Mouse (Mus musculus) spleen, adult 2 months (tissue): ENCODE measurements around the gene M1ap. TPM values are rescaled to one million over a fixed set of nuclear protein-coding genes. Genes with fewer than 3 reads are reported as not detected.

Experiments used
- DNase-seq, 2 experiments: peaks; one replicate each; pipeline versions ENCODE4 v3.0.0 to v3.0.0-alpha.2; 2012 to 2021; ENCODE audit warnings: low spot score in 2 of 2, low read depth in 1 of 2
- H3K27ac ChIP-seq: fragments of 200-500 bp; 2 replicates; pipeline ENCODE4 v1.5.1; 2012; ENCODE audit warnings: low read length, inconsistent platforms; ENCODE audit not compliant: insufficient read depth
- H3K27me3 ChIP-seq: fragments of 200-500 bp; 2 replicates; pipeline ENCODE4 v1.6.1; 2012; ENCODE audit warnings: mild to moderate bottlenecking, moderate library complexity, low read length, inconsistent platforms; ENCODE audit not compliant: control insufficient read depth, insufficient read depth
- H3K36me3 ChIP-seq: fragments of 200-500 bp; 2 replicates; pipeline ENCODE4 v1.6.1; 2012; ENCODE audit warnings: mild to moderate bottlenecking, low read length, inconsistent platforms; ENCODE audit not compliant: control insufficient read depth, insufficient read depth
- H3K4me1 ChIP-seq: fragments of 200-500 bp; 2 replicates; pipeline ENCODE4 v1.6.1; 2011; ENCODE audit warnings: inconsistent platforms; ENCODE audit not compliant: control insufficient read depth, insufficient read depth, insufficient read length
- H3K4me3 ChIP-seq: fragments of 200-500 bp; 2 replicates; pipeline ENCODE4 v1.5.1; 2011; ENCODE audit warnings: mild to moderate bottlenecking, inconsistent platforms; ENCODE audit not compliant: insufficient read depth, insufficient read length; ENCODE audit errors: extremely low read depth
- CTCF ChIP-seq: fragments of 200-500 bp; IDR thresholded peaks from 2 replicates; pipeline ENCODE4 v1.5.1; 2011; ENCODE audit warnings: mild to moderate bottlenecking, inconsistent platforms; ENCODE audit not compliant: insufficient read depth, insufficient read length, insufficient replicate concordance; ENCODE audit errors: extremely low read depth
- POLR2A ChIP-seq: fragments of 200-500 bp; IDR thresholded peaks from 2 replicates; pipeline ENCODE4 v1.6.1; 2011; ENCODE audit warnings: low read depth, low read length, inconsistent platforms
- WGBS: fragments of 180-500 bp; shearing (Covaris S2); methylation state at CpG from one replicate; pipeline ENCODE4 v1.1.7; 2018; 5-methylcytosine and 5-hydroxymethylcytosine counted together
- polyA plus RNA-seq: library from polyadenylated mRNA; depleted of rRNA; stranded (reverse); fragments of >200 nt; gene quantifications from 2 replicates; pipeline ENCODE4 v1.2.3, GENCODE M21; 2012

The M1ap gene
- polyA plus RNA-seq, 1 experiment, result 2.6 TPM

DNA sequence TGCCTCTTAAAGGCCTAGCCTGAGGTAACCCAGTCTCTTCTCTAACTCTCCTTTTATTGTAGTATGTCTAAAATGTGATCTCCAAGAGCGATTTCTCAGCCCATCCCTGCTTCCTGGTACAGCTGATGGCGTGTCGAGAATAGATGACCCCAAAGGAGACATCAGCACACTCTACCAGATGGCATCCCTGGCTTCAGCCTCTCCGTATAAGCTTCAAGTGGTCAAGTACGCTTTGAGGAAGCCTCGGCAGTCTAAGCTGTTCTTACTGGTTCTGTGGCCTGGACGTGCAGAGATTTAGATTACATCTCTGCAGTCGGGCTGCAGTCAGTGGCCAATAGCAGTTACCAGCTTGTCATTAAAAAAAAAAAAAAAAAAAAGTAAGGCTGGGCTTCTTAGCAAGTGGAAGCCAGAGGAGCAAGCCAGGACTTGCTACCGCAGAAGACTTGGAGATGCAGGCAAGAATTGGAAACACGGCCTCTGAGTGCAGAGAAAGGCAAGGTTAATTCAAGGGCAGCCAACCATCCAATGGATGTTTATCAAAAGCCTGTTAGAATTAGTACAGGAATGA is 58.8 kb downstream of the M1ap start:
- no peak for DNase-seq
- no peak overlapping the region for H3K4me3 ChIP-seq
- TF ChIP-seq CTCF (no peak), POLR2A (no peak)
- H3K36me3 ChIP-seq, result no peaks in the 10 kb centered on the region
- WGBS, result 75% methylated on average over 10 of the region's 10 CpGs
- peak overlapping the region; percentile 66; the same call in 1 of the 2 replicates for H3K27ac ChIP-seq
- H3K4me1 ChIP-seq, result peaks cover 26% of the 10 kb centered on the region
- no peaks in the 10 kb centered on the region for H3K27me3 ChIP-seq

GRCm38 (mm10) chr6:83006114-83006513 is 59.4 kb downstream of the M1ap start:
- WGBS, result 23% methylated on average over 6 of the region's 6 CpGs
- H3K27ac ChIP-seq, result 0 out of 2 replicates have a peak overlapping the region, but pooled peaks have one; percentile 25
- H3K36me3 ChIP-seq, result no peaks in the 10 kb centered on the region
- TF ChIP-seq POLR2A, result no peak
- TF ChIP-seq CTCF, result no peak
- H3K4me1 ChIP-seq, result peaks cover 26% of the 10 kb centered on the region
- H3K4me3 ChIP-seq, result no peak overlapping the region
- no peaks in the 10 kb centered on the region for H3K27me3 ChIP-seq
- DNase-seq, result no peak

DNA sequence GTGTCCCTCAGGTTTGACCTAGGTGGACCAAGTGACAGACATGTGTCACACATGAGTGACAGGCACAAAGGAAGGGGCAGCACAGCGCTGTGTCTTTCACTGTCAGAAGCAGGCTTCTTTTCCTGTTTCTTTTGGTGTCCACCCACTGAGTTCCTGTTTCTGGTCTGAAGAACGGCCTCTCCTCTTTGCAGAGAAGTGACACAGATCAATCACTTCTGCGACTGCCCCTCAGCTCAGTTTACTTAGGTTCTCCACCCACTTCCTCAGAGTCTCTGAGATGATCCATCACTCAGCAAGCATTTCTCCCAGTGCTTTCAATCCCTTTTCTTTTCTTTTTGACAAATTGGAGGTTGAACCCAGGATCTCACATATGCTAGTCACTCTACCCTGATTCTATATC is 62.0 kb downstream of the M1ap start:
- peak in 1 of 2 experiments; percentile 43 for DNase-seq
- H3K36me3 ChIP-seq, result no peaks in the 10 kb centered on the region
- peaks cover 28% of the 10 kb centered on the region for H3K4me1 ChIP-seq
- peak overlapping the region; percentile 44 for H3K27ac ChIP-seq
- H3K4me3 ChIP-seq, result no peak overlapping the region
- no peak for TF ChIP-seq CTCF
- no peak for TF ChIP-seq POLR2A
- 13% methylated on average over 3 of the region's 3 CpGs for WGBS
- H3K27me3 ChIP-seq, result no peaks in the 10 kb centered on the region

DNA sequence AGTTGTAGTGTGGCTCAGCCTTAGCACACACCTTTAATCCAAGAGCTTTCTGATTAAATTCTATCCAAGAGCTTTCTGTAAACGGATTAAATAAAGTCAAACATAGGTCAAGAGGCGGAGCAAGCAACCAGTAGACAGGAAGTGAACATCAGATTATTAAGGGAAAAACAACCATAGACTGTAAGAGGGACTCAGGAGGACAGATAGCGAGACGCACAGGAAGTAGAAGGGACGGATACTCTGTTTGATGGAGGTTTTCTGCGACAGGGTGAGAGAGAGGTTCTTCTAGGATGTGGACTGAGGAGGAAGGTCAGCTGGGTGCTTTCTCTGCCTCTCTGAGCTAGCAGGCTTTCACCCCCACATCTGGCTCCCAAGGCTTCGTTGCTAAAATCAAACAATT is 63.3 kb downstream of the M1ap start:
- no peak for TF ChIP-seq POLR2A
- no peak for TF ChIP-seq CTCF
- WGBS, result 11% methylated on average over 7 of the region's 7 CpGs
- no peaks in the 10 kb centered on the region for H3K27me3 ChIP-seq
- no peaks in the 10 kb centered on the region for H3K36me3 ChIP-seq
- peak overlapping the region; percentile 43 for H3K27ac ChIP-seq
- peak overlapping the region; percentile 12; the same call in 1 of the 2 replicates for H3K4me3 ChIP-seq
- peaks cover 15% of the 10 kb centered on the region for H3K4me1 ChIP-seq
- no peak for DNase-seq

- WGBS, result 55% methylated on average over 7 of the region's 7 CpGs
- no peak overlapping the region for H3K27ac ChIP-seq
- peaks cover 6% of the 10 kb centered on the region; the same call in 1 of the 2 replicates for H3K4me1 ChIP-seq
- no peak overlapping the region for H3K4me3 ChIP-seq
- H3K27me3 ChIP-seq, result no peaks in the 10 kb centered on the region
- TF ChIP-seq CTCF (no peak), POLR2A (no peak)
- DNase-seq, result no peak
- no peaks in the 10 kb centered on the region for H3K36me3 ChIP-seq
Measured at GRCm38 (mm10) chr6:83011255-83011654, 64.6 kb downstream of the M1ap start.

GRCm38 (mm10) chr6:83011756-83012155 is 65.1 kb downstream of the M1ap start:
- 79% methylated on average over 6 of the region's 6 CpGs for WGBS
- no peak for DNase-seq
- TF ChIP-seq CTCF (no peak), POLR2A (no peak)
- Histone ChIP-seq H3K4me1 (peaks cover 6% of the 10 kb centered on the region; the same call in 1 of the 2 replicates), H3K27me3 (no peaks in the 10 kb centered on the region), H3K36me3 (no peaks in the 10 kb centered on the region), H3K27ac (no peak overlapping the region), H3K4me3 (no peak overlapping the region)

DNA sequence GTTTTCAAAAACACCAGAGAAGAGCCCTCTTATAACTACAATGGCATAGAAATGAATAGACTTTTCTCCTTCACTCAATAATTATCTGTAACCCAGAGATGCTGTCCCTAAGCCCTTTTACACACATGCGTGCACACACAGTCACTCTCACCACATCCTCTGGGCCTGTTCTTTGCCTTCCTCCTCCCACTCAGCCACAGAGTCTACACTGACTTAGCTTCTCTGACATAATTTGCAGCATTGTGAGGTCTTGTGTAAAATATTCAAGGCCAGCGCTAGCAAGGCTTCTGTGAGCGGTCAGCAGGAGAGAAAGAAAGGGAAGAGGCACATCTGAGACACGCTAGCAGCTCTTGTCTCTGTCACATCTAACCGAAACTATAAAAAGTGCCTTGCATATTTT is 66.7 kb downstream of the M1ap start:
- Histone ChIP-seq H3K4me3 (no peak overlapping the region), H3K27me3 (no peaks in the 10 kb centered on the region), H3K27ac (peak overlapping the region; percentile 65), H3K36me3 (no peaks in the 10 kb centered on the region), H3K4me1 (peaks cover 6% of the 10 kb centered on the region; the same call in 1 of the 2 replicates)
- WGBS, result 17% methylated on average over 5 of the region's 5 CpGs
- DNase-seq, result peak in 1 of 2 experiments; percentile 39
- no peak for TF ChIP-seq POLR2A
- no peak for TF ChIP-seq CTCF
